12 mouse cellular contexts compared by ENCODE assay signal in genomic region chr5:3494452-3495187, GRCm38 (mm10). TPM values are rescaled to one million over a fixed set of nuclear protein-coding genes. Genes with fewer than 3 reads are reported as not detected.
DNase-seq lines count a peak whose midpoint lies in the region; TF ChIP-seq lines count a peak whose summit lies in the region.
"Had no signal": no experiment of that assay in that cellular context is flagged by ENCODE, and none has a peak within 500 bp of the region (broad histone marks: within the 10 kb centered on the region; RNA-seq: fewer than 3 reads in every experiment).

No protein-coding gene starts in this region.

- peaks cover 10% of the 10 kb centered on the region for H3K4me1 ChIP-seq in bone marrow, adult 2 months (ENCODE audit: control insufficient read depth, insufficient read depth, low read length)
- H3K4me1 ChIP-seq in megakaryocyte, embryonic 14.5 days = peaks cover 96% of the 10 kb centered on the region
- H3K4me1 ChIP-seq in hindbrain, embryonic 10.5 days (replicated peaks) = no peaks in the 10 kb centered on the region

- H3K36me3 ChIP-seq in megakaryocyte, embryonic 14.5 days (replicated peaks; ENCODE audit: low read length) = peaks cover 28% of the 10 kb centered on the region
- H3K36me3 ChIP-seq in hindbrain, embryonic 10.5 days = no peaks in the 10 kb centered on the region
- H3K36me3 ChIP-seq: lung, embryonic 15.5 days; neural tube, embryonic 12.5 days had no signal

- H3K27me3 ChIP-seq in megakaryocyte, embryonic 14.5 days (replicated peaks) = no peaks in the 10 kb centered on the region
- H3K27me3 ChIP-seq in hindbrain, embryonic 10.5 days (ENCODE audit: insufficient read depth, poor library complexity, severe bottlenecking) = no peaks in the 10 kb centered on the region
- H3K27me3 ChIP-seq: lung, embryonic 15.5 days; neural tube, embryonic 12.5 days had no signal

- peak; percentile 29 for DNase-seq in adrenal gland, adult 2 months
- DNase-seq in adrenal gland, postnatal 36 days = no peak
- DNase-seq in 416B (ENCODE audit: low read depth) = peak; percentile 96
- no peak for DNase-seq in frontal cortex, postnatal 10 days (ENCODE audit: low spot score in 2 of 2)
- no peak for DNase-seq in hindbrain, embryonic 10.5 days (ENCODE audit: low spot score)
- no peak for DNase-seq in gastrocnemius, postnatal 36 days
- DNase-seq: embryo, embryonic 11 days had no signal

- no peak overlapping the region for H3K4me3 ChIP-seq in bone marrow, adult 2 months (replicated peaks; ENCODE audit: control insufficient read depth, low read depth, low read length)
- peak overlapping the region; percentile 73 for H3K4me3 ChIP-seq in megakaryocyte, embryonic 14.5 days (replicated peaks)
- H3K4me3 ChIP-seq in hindbrain, embryonic 10.5 days = no peak overlapping the region
- H3K4me3 ChIP-seq: lung, embryonic 15.5 days; neural tube, embryonic 12.5 days had no signal

- WGBS in bone marrow, adult 2 months = 60% methylated on average over 8 of the region's 8 CpGs
- 89% methylated on average over 8 of the region's 8 CpGs for WGBS in hindbrain, embryonic 10.5 days

- peak overlapping the region; percentile 73 for H3K27ac ChIP-seq in bone marrow, adult 2 months (ENCODE audit: control insufficient read depth, insufficient read depth, low read depth, low read length, poor library complexity)
- H3K27ac ChIP-seq in hindbrain, embryonic 10.5 days = no peak overlapping the region
- H3K27ac ChIP-seq: hindbrain, postnatal 0 days; lung, embryonic 15.5 days; neural tube, embryonic 12.5 days had no signal

- no peak for TF ChIP-seq POLR2A in bone marrow, adult 2 months (IDR thresholded peaks at IDR 0.05; ENCODE audit: borderline replicate concordance, control insufficient read depth, low read depth, low read length)

- intact Hi-C loops in gastrocnemius, postnatal 36 days (cut with DNase I) = no loop called here

- no peaks in the 10 kb centered on the region for H3K9me3 ChIP-seq in megakaryocyte, embryonic 14.5 days
- H3K9me3 ChIP-seq in hindbrain, embryonic 10.5 days = no peaks in the 10 kb centered on the region
- H3K9me3 ChIP-seq: lung, embryonic 15.5 days; neural tube, embryonic 12.5 days had no signal

- TF ChIP-seq CTCF in bone marrow, adult 2 months (IDR thresholded peaks at IDR 0.05; ENCODE audit: control insufficient read depth, insufficient read depth, low read length) = no peak

RNA-seq across cellular contexts. Expression of gene Fam133b, which starts 49.0 kb away (rescaled TPM):
- 10 to 100 TPM; 26.7 to 31.9 TPM for total RNA-seq in adrenal gland, adult 2 months (2021)
- 2.9 and 3.5 TPM in 2 replicates for polyA plus RNA-seq in adrenal gland, adult 2 months (2012; rRNA removed)
- 10 to 100 TPM; 23.3 to 30.9 TPM for total RNA-seq in adrenal gland, postnatal 36 days (2021)
- polyA plus RNA-seq in bone marrow, adult 2 months (2011; ENCODE audit: insufficient read depth, insufficient read length, low replicate concordance, missing spikeins) = 34.4 and 35.2 TPM in 2 replicates
- polyA plus RNA-seq in megakaryocyte, embryonic 14.5 days (2012; ENCODE audit: insufficient read depth, low replicate concordance) = 3.6 and 13.4 TPM in 2 replicates
- polyA plus RNA-seq in hindbrain, embryonic 10.5 days (2016; fragmentation: Nextera tagmentation; extraction: Ambion mirVana) = 24.5 and 35.5 TPM in 2 replicates
- total RNA-seq in gastrocnemius, postnatal 36 days (2021) = 10 to 100 TPM; 11.6 to 14.9 TPM

Comparison
In these comparisons a context has a peak if more than half of its experiments do, and no peak if none do; other contexts are left out.
1. DNase-seq: peak in adrenal gland, adult 2 months (single experiment) and 416B (single experiment); none in adrenal gland, postnatal 36 days (0 of 2), frontal cortex, postnatal 10 days (0 of 2), hindbrain, embryonic 10.5 days (single experiment) and gastrocnemius, postnatal 36 days (0 of 2).